Mouse (Mus musculus) cerebellum, adult (tissue): Measurements from ENCODE around the gene Cfap299.
"Not testable (repeated sequence)": the region's sequence is repeated elsewhere in the genome, so short reads cannot be mapped to it uniquely, and the experiment has no call there.

Experiments
- ATAC-seq: cut with Nextera tagmentation; 2 replicates; pipeline ENCODE4 v1.9.2; 2017; ENCODE audit warnings: mild to moderate bottlenecking, moderate library complexity, mixed read lengths; ENCODE audit not compliant: insufficient number of reproducible peaks, low FRiP score, low TSS enrichment

Cfap299 gene

GRCm38 (mm10) chr5:98328848-98329624, at the start of gene Cfap299:
TSS of gene Cfap299 (plus strand) at chr5:98329304.
- ATAC-seq: peak; percentile 87

- ATAC-seq: no peak
Observed at GRCm38 (mm10) chr5:98281993-98282392, 47.1 kb upstream of the Cfap299 start.

GRCm38 (mm10) chr5:98283696-98284478, 45.2 kb upstream of the Cfap299 start:
- ATAC-seq: no peak

GRCm38 (mm10) chr5:98290642-98291041, 38.5 kb upstream of the Cfap299 start:
- ATAC-seq: no peak

GRCm38 (mm10) chr5:98292388-98293048, 36.6 kb upstream of the Cfap299 start:
- no peak for ATAC-seq

- ATAC-seq: no peak
Observed at GRCm38 (mm10) chr5:98293049-98293715, 35.9 kb upstream of the Cfap299 start.

GRCm38 (mm10) chr5:98300079-98300478, 29.0 kb upstream of the Cfap299 start:
- ATAC-seq: no peak

- no peak for ATAC-seq
Observed at GRCm38 (mm10) chr5:98305673-98306072, 23.4 kb upstream of the Cfap299 start.

- ATAC-seq: no peak
Observed at GRCm38 (mm10) chr5:98306528-98306927, 22.6 kb upstream of the Cfap299 start.

GRCm38 (mm10) chr5:98326625-98327024, 2.5 kb upstream of the Cfap299 start:
- no peak for ATAC-seq

GRCm38 (mm10) chr5:98343751-98344150, 14.6 kb downstream of the Cfap299 start:
- not testable (repeated sequence) for ATAC-seq

GRCm38 (mm10) chr5:98344581-98344980, 15.5 kb downstream of the Cfap299 start:
- no peak for ATAC-seq

GRCm38 (mm10) chr5:98346067-98346466, 17.0 kb downstream of the Cfap299 start:
- no peak for ATAC-seq

- peak; percentile 52 for ATAC-seq
Observed at GRCm38 (mm10) chr5:98348605-98349004, 19.5 kb downstream of the Cfap299 start.

GRCm38 (mm10) chr5:98359912-98360311, 30.8 kb downstream of the Cfap299 start:
- ATAC-seq: no peak

- no peak for ATAC-seq
Observed at GRCm38 (mm10) chr5:98360792-98361419, 31.8 kb downstream of the Cfap299 start.

GRCm38 (mm10) chr5:98363428-98363827, 34.3 kb downstream of the Cfap299 start:
- no peak for ATAC-seq

GRCm38 (mm10) chr5:98365340-98365739, 36.2 kb downstream of the Cfap299 start:
- ATAC-seq: no peak

GRCm38 (mm10) chr5:98368822-98369221, 39.7 kb downstream of the Cfap299 start:
- ATAC-seq: no peak

- ATAC-seq: no peak
Observed at GRCm38 (mm10) chr5:98369426-98369825, 40.3 kb downstream of the Cfap299 start.
